Mouse (Mus musculus) embryo, embryonic 10 days (tissue): Measurements from ENCODE around the gene Nup54.

Experiments used
- DNase-seq: peaks from one replicate; pipeline ENCODE4 v3.0.0-alpha.2; 2015; ENCODE audit warnings: low spot score

Nup54 gene

GRCm38 (mm10) chr5:92435025-92435584 lies at the start of gene Nup54:
TSS of gene Nup54 (minus strand) at chr5:92435219.
- DNase-seq = peak; percentile 98

- DNase-seq = no peak
Observed at GRCm38 (mm10) chr5:92472863-92473262, 37.8 kb upstream of the Nup54 start.

- DNase-seq = no peak
Observed at GRCm38 (mm10) chr5:92471531-92471930, 36.5 kb upstream of the Nup54 start.

GRCm38 (mm10) chr5:92469201-92470130 lies 34.4 kb upstream of the Nup54 start:
- DNase-seq = no peak

GRCm38 (mm10) chr5:92468234-92468633 lies 33.2 kb upstream of the Nup54 start:
- no peak for DNase-seq

- DNase-seq = no peak
Observed at GRCm38 (mm10) chr5:92467102-92467766, 32.2 kb upstream of the Nup54 start.

- DNase-seq = no peak
Observed at GRCm38 (mm10) chr5:92465511-92465910, 30.5 kb upstream of the Nup54 start.

GRCm38 (mm10) chr5:92461321-92461720 lies 26.3 kb upstream of the Nup54 start:
- DNase-seq = peak; percentile 83

GRCm38 (mm10) chr5:92458726-92459125 lies 23.7 kb upstream of the Nup54 start:
- peak; percentile 20 for DNase-seq

GRCm38 (mm10) chr5:92457410-92457809 lies 22.4 kb upstream of the Nup54 start:
- no peak for DNase-seq

- DNase-seq = no peak
Observed at GRCm38 (mm10) chr5:92452876-92453275, 17.9 kb upstream of the Nup54 start.

GRCm38 (mm10) chr5:92446736-92447135 lies 11.7 kb upstream of the Nup54 start:
- no peak for DNase-seq

- no peak for DNase-seq
Observed at GRCm38 (mm10) chr5:92445016-92445415, 10.0 kb upstream of the Nup54 start.

GRCm38 (mm10) chr5:92442914-92443313 lies 7.9 kb upstream of the Nup54 start:
- DNase-seq = no peak

GRCm38 (mm10) chr5:92441494-92441893 lies 6.5 kb upstream of the Nup54 start:
- no peak for DNase-seq

GRCm38 (mm10) chr5:92438540-92438939 lies 3.5 kb upstream of the Nup54 start:
- no peak for DNase-seq

- peak; percentile 57 for DNase-seq
Observed at GRCm38 (mm10) chr5:92434571-92434985, 441 bp downstream of the Nup54 start.

- peak; percentile 19 for DNase-seq
Observed at GRCm38 (mm10) chr5:92434070-92434469, 949 bp downstream of the Nup54 start.

- no peak for DNase-seq
Observed at GRCm38 (mm10) chr5:92431611-92432010, 3.4 kb downstream of the Nup54 start.

- DNase-seq = no peak
Observed at GRCm38 (mm10) chr5:92430723-92431122, 4.3 kb downstream of the Nup54 start.

GRCm38 (mm10) chr5:92424126-92424525 lies 10.9 kb downstream of the Nup54 start:
- DNase-seq = no peak

- no peak for DNase-seq
Observed at GRCm38 (mm10) chr5:92413982-92414375, 21.0 kb downstream of the Nup54 start.
